Mouse (Mus musculus) G1E-ER4 (cell line): ENCODE measurements around the gene Abcb1b. TPM values are rescaled to one million over a fixed set of nuclear protein-coding genes. Genes with fewer than 3 reads are reported as not detected.

Source experiments
- GATA1 ChIP-seq: IDR thresholded peaks from one replicate; pipeline ENCODE4 v1.8.0; 2012; ENCODE audit warnings: low read length, inconsistent platforms
- polyA plus RNA-seq: library from polyadenylated mRNA; stranded (reverse); fragments of >175 nt; gene quantifications from 2 replicates; pipeline ENCODE4 v1.2.3, GENCODE M21; 2012

Gene Abcb1b
- polyA plus RNA-seq, 1 experiment = not detected

DNA sequence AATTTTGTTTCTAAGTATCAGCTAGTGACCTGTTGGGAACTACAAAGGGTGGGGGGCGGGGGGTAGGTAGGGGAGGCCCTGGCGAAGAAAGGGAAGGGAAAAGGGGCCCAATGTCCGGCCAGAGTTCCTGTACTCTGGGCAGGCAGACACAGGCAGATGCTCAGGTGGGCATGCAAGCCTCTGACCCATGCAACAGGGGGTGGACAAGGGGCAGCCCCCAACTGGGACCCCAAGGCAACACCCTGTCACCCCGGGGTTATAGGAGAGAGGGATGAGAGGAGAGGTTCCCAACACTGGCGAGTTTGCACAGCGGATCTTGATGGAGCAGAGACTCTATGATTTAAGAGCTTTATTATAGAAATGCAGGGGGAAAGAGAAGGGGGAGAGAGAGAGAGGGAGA is 59.3 kb downstream of the Abcb1b start:
- TF ChIP-seq GATA1 = no peak

DNA sequence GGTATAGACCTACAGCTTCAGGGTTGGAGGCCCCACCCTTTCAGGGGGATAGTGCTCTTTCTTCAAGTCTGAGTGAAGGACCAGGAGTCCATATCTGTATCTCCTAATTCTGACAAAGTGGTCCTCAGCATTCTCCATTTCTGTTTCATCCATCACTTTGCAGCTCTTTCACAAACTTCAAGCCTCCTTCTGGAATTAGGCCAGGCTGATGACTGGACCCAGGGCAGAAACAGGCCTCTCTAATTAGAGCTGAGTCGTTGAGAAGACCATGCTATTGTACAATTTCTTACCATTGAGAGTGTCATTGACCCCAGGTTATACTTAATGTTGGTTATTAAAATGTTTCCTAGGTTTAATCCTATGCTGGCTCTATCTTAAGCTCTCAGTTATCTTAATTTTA is 63.9 kb downstream of the Abcb1b start:
- TF ChIP-seq GATA1 = no peak

DNA sequence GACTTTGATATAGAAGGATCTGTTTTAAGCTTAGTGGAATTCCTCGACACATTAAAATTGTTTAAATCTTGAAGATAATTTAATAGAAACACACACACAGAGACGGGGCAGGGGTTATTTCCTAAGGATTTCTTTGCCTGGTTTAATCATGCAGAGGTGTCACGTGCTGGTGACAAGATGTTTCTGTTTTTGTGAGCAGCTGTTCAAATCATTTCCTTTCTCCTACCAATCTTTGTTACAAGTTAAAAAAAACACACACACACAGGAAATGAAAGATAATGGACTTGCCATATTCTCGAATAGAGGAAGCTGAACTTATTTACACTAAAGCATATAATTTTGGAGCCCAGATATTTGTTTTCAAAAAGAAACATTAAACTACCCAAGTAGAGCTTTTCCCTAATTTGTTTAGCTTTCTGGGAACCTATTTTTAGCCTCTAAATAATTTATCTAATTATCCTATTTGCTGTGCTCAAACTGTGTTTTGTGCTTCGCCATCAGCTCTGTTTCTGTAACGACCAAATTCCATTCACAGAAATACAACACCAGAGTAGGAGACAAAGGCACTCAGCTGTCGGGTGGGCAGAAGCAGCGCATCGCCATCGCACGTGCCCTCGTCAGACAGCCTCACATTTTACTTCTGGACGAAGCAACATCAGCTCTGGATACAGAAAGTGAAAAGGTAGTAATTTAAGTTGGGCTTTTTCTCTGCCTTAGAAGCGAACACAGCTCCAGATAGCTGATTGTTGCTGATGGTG is 65.8 kb downstream of the Abcb1b start:
- no peak for TF ChIP-seq GATA1

DNA sequence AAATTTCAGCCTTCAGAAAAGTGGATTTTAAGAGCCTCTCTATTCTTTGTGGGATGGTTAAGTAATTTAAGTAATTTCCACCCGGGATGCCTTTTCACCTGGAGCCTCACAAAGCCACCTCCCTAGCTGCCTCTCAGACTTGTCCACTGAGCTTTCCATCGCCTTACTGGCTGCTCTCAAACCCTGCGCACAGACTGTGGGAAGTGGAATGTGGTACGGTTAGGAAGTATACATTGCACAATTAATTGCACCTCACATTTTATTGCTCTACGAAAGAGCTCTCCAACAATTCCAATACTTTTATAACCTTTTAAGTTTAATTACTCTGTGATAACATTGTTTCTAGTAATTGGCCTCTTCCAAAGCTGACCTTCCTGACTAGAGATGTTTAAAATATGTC is 68.4 kb downstream of the Abcb1b start:
- TF ChIP-seq GATA1 = no peak

DNA sequence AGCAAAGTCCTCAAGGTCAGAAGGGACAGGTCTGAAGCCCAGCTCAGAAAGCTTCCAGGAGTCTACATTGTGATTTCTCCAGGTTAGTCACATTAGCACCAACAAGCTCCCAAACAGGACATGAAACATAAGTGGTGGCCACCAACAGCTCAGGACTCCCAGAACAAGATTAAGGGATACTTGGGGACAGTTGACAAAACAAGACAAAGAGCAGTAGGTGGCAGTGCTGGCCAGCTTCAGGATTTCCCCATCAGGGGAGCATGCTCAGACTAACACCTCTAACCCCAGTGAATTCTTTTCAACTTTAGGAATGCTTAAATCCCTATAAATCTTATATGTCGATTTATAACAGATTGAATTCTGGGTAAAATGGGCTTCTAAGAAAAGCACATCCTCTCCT is 70.1 kb downstream of the Abcb1b start:
- no peak for TF ChIP-seq GATA1

DNA sequence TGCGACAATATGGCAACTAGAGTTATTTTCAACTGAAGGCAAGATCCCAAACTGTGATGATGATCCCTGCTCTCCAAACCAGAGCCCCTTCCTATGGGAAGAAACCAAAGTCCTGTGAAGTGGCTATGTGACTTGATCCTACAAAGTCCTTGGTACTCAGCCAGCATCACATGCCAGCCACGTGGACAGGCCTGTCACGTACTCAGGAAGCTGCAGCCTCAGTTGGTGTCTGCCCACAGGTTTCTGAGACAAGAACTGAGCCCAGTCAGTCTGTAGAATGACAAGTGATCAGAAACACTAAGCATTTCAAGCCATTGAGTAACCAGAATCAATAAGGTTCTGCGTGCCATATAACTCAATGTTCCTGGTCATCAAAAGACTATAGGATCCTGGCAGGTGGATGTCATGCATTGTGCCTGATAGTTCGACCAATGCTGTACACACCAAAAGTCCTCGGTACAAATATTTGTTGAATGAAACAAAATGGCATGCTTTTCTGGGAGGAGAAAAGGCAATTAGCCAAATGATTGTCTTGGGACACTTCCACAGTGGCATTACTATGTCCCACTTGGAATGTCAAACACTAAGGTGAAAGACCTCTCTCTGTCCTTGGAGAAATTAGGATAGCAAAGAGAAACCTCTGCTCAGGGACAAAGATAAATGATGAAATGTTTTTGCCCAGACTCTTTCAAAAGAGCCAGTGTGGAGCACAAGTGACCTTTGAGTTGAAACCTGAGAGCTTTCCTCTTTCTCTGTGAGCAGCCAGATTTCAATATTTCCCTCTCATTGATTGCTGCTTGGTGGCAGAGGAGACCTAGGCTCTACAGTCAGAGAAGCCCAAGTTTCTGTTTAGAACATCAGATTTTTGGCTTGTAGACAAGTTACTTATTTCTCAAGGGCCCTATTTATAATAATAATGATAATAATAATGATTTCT is 75.3 kb downstream of the Abcb1b start:
- TF ChIP-seq GATA1 = no peak

DNA sequence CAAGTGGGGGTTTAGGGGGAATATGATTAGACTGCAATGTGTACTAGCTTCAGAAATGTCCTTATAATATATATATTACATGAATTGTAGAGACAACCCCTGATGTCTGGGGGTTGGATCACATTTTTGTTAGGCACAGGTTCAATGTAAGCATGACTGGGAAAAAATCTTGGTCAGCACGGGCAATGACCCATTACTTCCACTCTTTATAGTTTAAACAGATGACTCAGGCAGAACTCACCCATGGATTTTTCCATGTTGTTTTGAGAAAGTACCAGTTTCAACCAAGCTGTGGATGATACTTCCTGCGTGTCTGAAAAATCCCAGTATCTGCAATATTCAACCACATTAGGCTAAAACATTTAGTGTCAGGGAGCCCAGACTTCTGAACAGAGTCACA is 79.1 kb downstream of the Abcb1b start:
- no peak for TF ChIP-seq GATA1

DNA sequence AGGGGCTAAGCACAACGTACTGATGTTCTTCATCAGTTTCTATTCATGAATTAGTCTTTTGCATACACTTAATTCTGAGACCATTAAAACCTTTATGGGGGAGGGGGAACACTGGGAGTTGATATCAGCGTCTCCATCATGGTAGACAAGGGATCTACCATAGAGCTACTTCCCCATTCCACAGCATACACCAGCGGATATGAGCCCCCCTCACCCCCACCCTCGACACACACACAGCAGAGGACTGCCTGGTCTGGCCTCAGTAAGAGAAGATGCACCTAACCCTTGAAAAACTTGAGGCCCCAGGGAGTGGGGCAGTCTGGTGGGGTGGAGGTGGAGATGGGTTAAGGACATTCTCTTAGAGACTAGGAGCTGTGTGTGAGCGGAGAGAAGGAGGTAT is 79.9 kb downstream of the Abcb1b start:
- TF ChIP-seq GATA1 = no peak

DNA sequence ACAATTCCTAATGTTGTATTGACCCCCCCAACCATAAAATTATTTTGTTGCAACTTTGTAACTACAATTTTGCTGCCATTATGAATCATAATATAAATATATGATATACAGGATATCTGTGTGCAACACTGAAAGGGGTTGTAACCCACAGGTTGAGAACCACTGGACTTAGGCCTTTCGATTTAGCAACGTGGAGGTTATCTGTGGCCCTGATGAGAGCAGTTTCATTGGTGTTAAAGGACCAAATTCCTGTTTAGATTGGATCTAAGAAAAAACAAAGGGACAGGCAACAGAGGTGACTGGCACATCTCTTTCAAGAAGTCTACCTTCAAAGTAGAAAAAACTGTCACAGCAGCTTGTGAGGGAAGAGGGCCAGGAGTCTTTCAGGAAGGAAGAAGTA is 87.9 kb downstream of the Abcb1b start:
- TF ChIP-seq GATA1 = no peak

DNA sequence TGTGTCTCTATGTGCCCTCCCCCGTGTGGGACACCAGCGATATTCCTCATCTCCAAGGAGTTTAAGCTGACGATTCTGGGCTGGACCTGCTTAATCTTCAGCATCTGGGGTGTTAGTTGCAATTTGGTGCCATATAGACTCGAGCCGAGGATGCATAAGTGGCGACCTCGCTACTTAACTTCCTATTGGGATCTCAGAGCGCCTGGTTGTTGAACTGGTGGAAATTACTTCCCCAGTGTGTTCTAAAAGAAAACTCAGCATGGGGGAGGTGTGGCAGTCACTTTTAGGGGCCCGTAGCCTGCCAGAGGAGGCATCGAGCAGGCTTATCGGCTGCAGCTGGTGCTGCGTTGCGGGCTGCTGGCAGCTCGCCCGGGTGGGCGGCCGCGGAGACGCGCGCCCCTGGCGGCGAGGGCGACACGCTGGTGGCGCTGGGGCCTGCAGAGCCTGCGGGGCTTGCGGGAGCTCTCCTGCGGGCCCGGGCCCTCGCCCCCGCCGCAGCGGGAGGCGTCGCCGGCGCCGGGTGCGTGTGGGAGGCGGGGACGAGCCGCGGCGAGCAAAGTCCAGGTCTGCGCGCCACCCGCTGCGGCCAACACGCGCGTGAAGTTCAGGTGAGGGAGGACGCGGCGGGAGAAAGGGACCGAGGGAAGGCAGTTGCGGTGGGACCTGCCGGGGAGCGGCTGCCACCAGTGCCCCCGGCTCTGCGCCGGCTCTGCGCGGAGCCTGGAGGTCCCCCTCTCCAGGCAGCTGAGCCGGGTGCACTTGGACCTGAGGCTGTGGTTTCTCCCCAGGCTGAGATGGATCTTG is 95.6 kb downstream of the Abcb1b start, which contains the start of gene Abcb4:
Abcb4 (plus strand) TSS at position 418 of the 804 bp plus-strand sequence.
- no peak for TF ChIP-seq GATA1

DNA sequence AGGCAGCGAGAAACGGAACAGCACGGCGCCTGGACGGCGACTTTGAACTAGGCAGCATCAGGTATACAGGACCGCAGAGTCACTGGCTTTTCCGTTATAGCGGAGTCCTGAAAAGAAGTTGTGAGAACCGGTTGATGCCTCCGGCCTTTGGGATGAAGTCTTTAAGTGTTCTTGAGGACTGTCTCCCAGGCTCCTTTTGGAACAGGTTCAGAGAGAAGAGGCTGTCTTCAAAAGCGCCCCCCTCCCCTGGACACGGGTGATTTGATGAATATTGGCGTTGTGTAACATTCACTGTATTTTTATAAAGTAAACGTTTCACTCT is 96.1 kb downstream of the Abcb1b start:
- no peak for TF ChIP-seq GATA1

DNA sequence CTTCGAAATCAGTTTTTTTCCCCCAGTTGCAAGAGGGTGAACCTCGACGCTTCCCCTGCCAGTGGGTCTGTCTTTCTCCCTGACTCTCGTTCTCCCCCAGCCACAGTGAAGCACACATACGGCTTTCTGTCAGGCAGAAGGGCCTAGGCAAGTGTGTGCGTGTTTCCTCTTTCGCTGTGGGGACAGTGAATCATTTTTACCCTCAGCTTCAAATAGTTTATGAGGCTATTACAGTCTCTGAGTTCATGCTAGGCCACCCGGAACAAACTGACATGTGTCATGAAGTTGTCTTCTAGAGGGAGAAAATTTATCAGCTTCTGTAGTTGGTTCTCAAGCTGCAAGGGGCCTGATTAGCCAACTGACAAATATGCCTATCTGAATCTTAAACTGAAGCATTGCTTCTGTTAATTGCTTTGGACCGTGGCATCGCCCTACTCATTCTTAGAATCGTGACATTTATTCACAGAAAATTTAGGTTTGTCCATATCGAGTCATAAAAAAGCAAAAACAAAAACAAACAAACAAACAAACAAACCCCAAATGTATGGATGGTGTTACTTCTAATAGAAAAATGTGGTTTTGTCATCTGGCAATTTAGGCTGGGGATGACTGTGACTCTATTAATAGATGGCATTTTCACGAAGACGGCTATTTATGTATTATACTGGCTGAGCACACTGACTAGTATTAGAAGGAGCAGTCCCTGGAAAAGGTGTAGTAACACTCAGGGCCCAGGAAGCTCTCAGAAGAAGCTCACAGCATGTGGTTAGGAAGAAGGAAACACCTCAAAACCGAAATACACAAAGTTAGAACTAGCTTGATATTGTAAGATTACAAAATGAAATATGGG is 96.9 kb downstream of the Abcb1b start:
- no peak for TF ChIP-seq GATA1

DNA sequence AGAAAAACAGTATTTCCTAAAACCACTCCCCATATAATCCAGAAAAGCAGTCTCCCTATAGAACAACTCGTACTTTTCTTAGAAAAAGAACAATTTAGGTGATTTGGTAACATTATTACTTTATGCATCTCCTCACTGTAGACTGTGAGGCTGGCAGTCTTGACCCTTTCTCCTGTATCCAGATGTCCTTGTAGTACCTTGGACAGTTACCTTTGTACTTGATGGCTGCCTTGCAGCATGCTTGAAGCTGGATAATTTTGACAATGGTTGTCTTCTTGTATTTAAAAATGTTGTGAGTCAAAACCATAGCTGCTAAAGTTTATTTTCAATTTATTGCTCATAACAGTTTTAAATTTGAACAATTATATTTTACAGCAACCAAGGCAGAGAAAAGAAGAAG is 98.3 kb downstream of the Abcb1b start:
- TF ChIP-seq GATA1 = no peak

DNA sequence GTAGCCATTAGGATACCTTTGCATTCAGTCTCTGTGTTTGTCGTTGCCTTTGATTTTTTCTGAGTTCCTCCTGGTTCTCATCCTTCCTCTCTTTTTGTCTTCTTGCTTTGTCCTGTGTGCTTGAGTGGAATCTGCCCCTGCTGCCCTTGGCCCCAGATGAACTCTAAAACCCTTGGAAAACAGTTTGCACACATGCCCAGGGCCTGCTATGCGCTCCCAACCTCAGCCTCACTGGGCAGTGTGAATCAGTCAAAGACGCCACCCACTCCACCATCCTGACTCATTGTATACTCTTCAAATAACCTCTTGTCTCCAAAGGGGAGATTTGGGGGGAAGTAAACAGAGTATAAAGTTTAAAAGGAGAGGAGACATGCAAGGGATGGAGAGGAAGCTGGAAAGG is 100.3 kb downstream of the Abcb1b start:
- TF ChIP-seq GATA1 = no peak

DNA sequence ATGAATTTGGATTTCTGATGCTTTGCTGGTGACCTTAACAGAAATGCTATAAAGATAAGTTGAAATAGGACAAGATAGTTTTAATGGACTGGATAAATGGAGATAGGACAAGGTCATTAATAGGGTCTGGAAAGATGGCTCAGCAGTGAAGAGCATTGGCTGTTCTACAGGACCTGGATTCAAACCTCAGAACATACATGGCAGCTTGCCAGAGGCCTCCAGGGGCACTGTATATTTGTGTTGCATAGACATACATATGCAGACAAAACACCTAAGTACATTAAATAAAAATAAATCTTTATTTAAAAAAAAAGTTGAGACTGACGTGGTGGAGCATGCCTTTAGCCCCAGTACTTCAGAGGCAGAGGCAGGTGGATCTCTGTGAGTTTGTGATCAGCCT is 103.1 kb downstream of the Abcb1b start:
- no peak for TF ChIP-seq GATA1
